31 mouse cellular contexts compared by ENCODE assay signal in the genomic region with DNA sequence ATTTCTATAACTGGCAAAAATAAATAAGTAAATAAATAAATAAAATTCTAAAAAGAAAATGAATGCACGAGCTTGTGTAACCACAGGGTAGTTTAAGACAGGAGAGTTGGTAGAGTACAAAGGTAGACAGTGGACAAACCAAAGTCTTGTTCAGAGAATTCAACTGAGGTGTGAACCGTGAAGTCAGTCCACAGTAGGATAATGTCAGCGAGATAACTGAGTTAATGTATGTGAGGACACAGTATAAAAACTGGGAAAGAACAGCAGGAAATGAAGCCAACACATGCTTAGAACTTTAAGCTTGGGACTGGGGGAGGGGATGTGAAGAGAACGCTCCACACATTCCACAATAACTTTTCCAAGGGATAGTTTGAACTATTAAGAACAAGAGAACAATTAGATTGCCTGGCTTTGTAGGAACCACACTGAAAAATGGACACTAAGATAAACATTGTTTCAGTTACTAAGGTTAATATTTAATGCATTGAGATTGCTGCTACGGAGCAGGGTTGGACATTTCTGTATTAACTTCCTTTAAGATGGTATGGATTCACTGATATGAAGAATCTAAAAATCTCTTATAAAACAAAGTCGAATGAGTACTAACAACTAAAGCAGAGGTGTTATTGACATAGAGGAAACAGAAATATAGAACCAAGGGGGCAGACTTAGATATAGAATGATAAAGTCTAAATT. TPM values are rescaled to one million over a fixed set of nuclear protein-coding genes. Genes with fewer than 3 reads are reported as not detected.
A peak's percentile ranks its signal among the peaks of the same experiment; 100 is the strongest.
DNase-seq lines count a peak whose midpoint lies in the region; ATAC-seq lines count a peak whose summit lies in the region.
"Had no signal": no experiment of that assay in that cellular context is flagged by ENCODE, and none has a peak within 500 bp of the region (broad histone marks: within the 10 kb centered on the region; RNA-seq: fewer than 3 reads in every experiment).

No protein-coding gene starts in this region.

- no peaks in the 10 kb centered on the region for H3K36me3 ChIP-seq in kidney, embryonic 15.5 days
- H3K36me3 ChIP-seq in intestine, embryonic 15.5 days: no peaks in the 10 kb centered on the region
- H3K36me3 ChIP-seq: embryonic facial prominence, embryonic 10.5 days; embryonic facial prominence, embryonic 13.5 days; forebrain, embryonic 12.5 days; forebrain, embryonic 15.5 days; G1E; heart, embryonic 10.5 days; heart, embryonic 13.5 days had no signal

- WGBS in kidney, embryonic 15.5 days: 73% methylated on average over 6 of the region's 6 CpGs
- WGBS in intestine, embryonic 15.5 days: 55% methylated on average over 6 of the region's 6 CpGs

- H3K27ac ChIP-seq in kidney, embryonic 15.5 days: no peak overlapping the region
- no peak overlapping the region for H3K27ac ChIP-seq in intestine, embryonic 15.5 days
- H3K27ac ChIP-seq: embryonic facial prominence, embryonic 10.5 days; embryonic facial prominence, embryonic 13.5 days; forebrain, embryonic 12.5 days; forebrain, embryonic 15.5 days; heart, adult 2 months; heart, embryonic 10.5 days; heart, embryonic 13.5 days; hindbrain, embryonic 14.5 days; hindbrain, postnatal 0 days had no signal

- H3K9me3 ChIP-seq in kidney, embryonic 15.5 days (replicated peaks): no peaks in the 10 kb centered on the region
- no peaks in the 10 kb centered on the region for H3K9me3 ChIP-seq in intestine, embryonic 15.5 days
- H3K9me3 ChIP-seq: embryonic facial prominence, embryonic 10.5 days; embryonic facial prominence, embryonic 13.5 days; forebrain, embryonic 12.5 days; forebrain, embryonic 15.5 days; G1E; heart, embryonic 10.5 days; heart, embryonic 13.5 days had no signal

- 0 out of 2 replicates have a peak, but pooled peaks cover 5% of the 10 kb centered on the region for H3K4me1 ChIP-seq in kidney, embryonic 15.5 days
- H3K4me1 ChIP-seq in intestine, embryonic 15.5 days (replicated peaks): no peaks in the 10 kb centered on the region
- H3K4me1 ChIP-seq: embryonic facial prominence, embryonic 13.5 days; forebrain, embryonic 12.5 days; forebrain, embryonic 15.5 days; heart, embryonic 10.5 days; heart, embryonic 13.5 days had no signal

- no peak overlapping the region for H3K4me3 ChIP-seq in kidney, embryonic 15.5 days (replicated peaks)
- H3K4me3 ChIP-seq in intestine, embryonic 15.5 days (replicated peaks): no peak overlapping the region
- H3K4me3 ChIP-seq: embryonic facial prominence, embryonic 10.5 days; embryonic facial prominence, embryonic 13.5 days; erythroblast, embryonic 14.5 days; forebrain, embryonic 12.5 days; forebrain, embryonic 15.5 days; heart, adult 2 months; heart, embryonic 10.5 days; heart, embryonic 13.5 days had no signal

- H3K27me3 ChIP-seq in kidney, embryonic 15.5 days: no peaks in the 10 kb centered on the region
- H3K27me3 ChIP-seq in intestine, embryonic 15.5 days (replicated peaks): no peaks in the 10 kb centered on the region
- H3K27me3 ChIP-seq: CH12.LX; embryonic facial prominence, embryonic 13.5 days; forebrain, embryonic 12.5 days; forebrain, embryonic 15.5 days; heart, embryonic 13.5 days had no signal

- no peak for DNase-seq in kidney, postnatal 25 days
- peak; percentile 31 for DNase-seq in adipocyte (ENCODE audit: low spot score)
- no peak for DNase-seq in layer of hippocampus, adult 9-11 months
- DNase-seq in urinary bladder, adult 2 months (ENCODE audit: low spot score): no peak
- DNase-seq: adrenal gland, adult 2 months; adrenal gland, postnatal 14 days; B cell, adult 2 months; cerebellum, adult 11 months; cerebellum, adult 2 months; cerebellum, postnatal 10 days; cerebellum, postnatal 36 days; embryo, embryonic 11 days; gastrocnemius, postnatal 10 days; gastrocnemius, postnatal 36 days; heart, adult 2 months; heart, postnatal 14 days; heart, postnatal 4 days had no signal

- H3K4me2 ChIP-seq in kidney, embryonic 15.5 days: no peak overlapping the region
- H3K4me2 ChIP-seq in intestine, embryonic 15.5 days (replicated peaks): no peak overlapping the region
- H3K4me2 ChIP-seq: embryonic facial prominence, embryonic 13.5 days; forebrain, embryonic 12.5 days; forebrain, embryonic 15.5 days; heart, embryonic 13.5 days; hindbrain, embryonic 14.5 days had no signal

- ATAC-seq in kidney, embryonic 15.5 days (replicated peaks; ENCODE audit: low FRiP score): 0 out of 2 replicates have a peak, but pooled peaks have one; percentile 33
- ATAC-seq in intestine, embryonic 15.5 days: peak; percentile 91
- ATAC-seq: forebrain, embryonic 15.5 days; hindbrain, postnatal 0 days; Patski had no signal

- no peak overlapping the region for H3K9ac ChIP-seq in kidney, embryonic 15.5 days
- H3K9ac ChIP-seq in intestine, embryonic 15.5 days: no peak overlapping the region
- H3K9ac ChIP-seq: embryonic facial prominence, embryonic 13.5 days; forebrain, embryonic 12.5 days; forebrain, embryonic 15.5 days; heart, embryonic 13.5 days; hindbrain, embryonic 14.5 days had no signal

RNA-seq across cellular contexts. Expression of a gene that starts 24.4 kb away (rescaled TPM):
- polyA plus RNA-seq in kidney, embryonic 15.5 days (2015; fragmentation: Nextera tagmentation; extraction: Ambion mirVana): 32.2 and 33.4 TPM in 2 replicates
- polyA plus RNA-seq in intestine, embryonic 15.5 days (2015; fragmentation: Nextera tagmentation; extraction: Ambion mirVana): 34.5 and 36.6 TPM in 2 replicates
- 12.5 and 13.8 TPM in 2 replicates for polyA plus RNA-seq in urinary bladder, adult 2 months (2012; rRNA removed)

RNA-seq across cellular contexts. Expression of a gene that starts 25.0 kb away (rescaled TPM):
- polyA plus RNA-seq in kidney, embryonic 15.5 days (2015; fragmentation: Nextera tagmentation; extraction: Ambion mirVana): 0.99 and 1.1 TPM in 2 replicates
- polyA plus RNA-seq in intestine, embryonic 15.5 days (2015; fragmentation: Nextera tagmentation; extraction: Ambion mirVana): 0.58 and 0.70 TPM in 2 replicates
- 0.07 and 0.09 TPM in 2 replicates for polyA plus RNA-seq in urinary bladder, adult 2 months (2012; rRNA removed)
- polyA plus RNA-seq: erythroblast, embryonic 14.5 days; heart, adult 2 months had no signal
